Mouse (Mus musculus) intestine, postnatal 0 days (tissue): ENCODE results near the gene Hps3. TPM values are rescaled to one million over a fixed set of nuclear protein-coding genes. Genes with fewer than 3 reads are reported as not detected.

Experiments
- ATAC-seq: fragments of 200-750 bp; cut with Nextera tagmentation; 2 replicates; pipeline ENCODE4 v1.8.0; 2017; ENCODE audit warnings: mild to moderate bottlenecking, moderate TSS enrichment, moderate library complexity
- H3K27ac ChIP-seq: fragments of 300-500 bp; sonication (generic); 2 replicates; pipeline ENCODE4 v1.5.1; 2014; ENCODE audit warnings: mild to moderate bottlenecking, low read depth, low read length, moderate library complexity
- H3K27me3 ChIP-seq: fragments of 300-500 bp; sonication (generic); replicated peaks from 2 replicates; pipeline ENCODE4 v1.6.1; 2014; ENCODE audit warnings: low read length, mixed read lengths; ENCODE audit not compliant: control insufficient read depth, insufficient read depth
- H3K36me3 ChIP-seq: fragments of 300-500 bp; sonication (generic); 2 replicates; pipeline ENCODE4 v1.6.1; 2014; ENCODE audit warnings: mild to moderate bottlenecking, moderate library complexity; ENCODE audit not compliant: control insufficient read depth, insufficient read depth
- H3K4me1 ChIP-seq: fragments of 300-500 bp; sonication (generic); replicated peaks from 2 replicates; pipeline ENCODE4 v1.6.1; 2014; ENCODE audit warnings: antibody characterized with exemption, low read length, mixed read lengths; ENCODE audit not compliant: control insufficient read depth, insufficient read depth
- H3K4me2 ChIP-seq: fragments of 300-500 bp; sonication (generic); replicated peaks from 2 replicates; pipeline ENCODE4 v1.6.1; 2014; ENCODE audit warnings: low read depth, mild to moderate bottlenecking, moderate library complexity
- H3K4me3 ChIP-seq: fragments of 300-500 bp; sonication (generic); 2 replicates; pipeline ENCODE4 v1.5.1; 2014; ENCODE audit warnings: low read depth, low read length
- H3K9ac ChIP-seq: fragments of 300-500 bp; sonication (generic); 2 replicates; pipeline ENCODE4 v1.6.1; 2014; ENCODE audit warnings: mild to moderate bottlenecking, low read depth, low read length
- H3K9me3 ChIP-seq: fragments of 300-500 bp; sonication (generic); 2 replicates; pipeline ENCODE4 v1.6.1; 2016; ENCODE audit warnings: mixed run types; ENCODE audit not compliant: control insufficient read depth
- CTCF ChIP-seq: sonication (generic); IDR thresholded peaks from 2 replicates; pipeline ENCODE4 v1.5.1; 2016; ENCODE audit warnings: low read depth, mild to moderate bottlenecking, control low read depth, antibody characterized with exemption, moderate library complexity
- WGBS: fragments of 180-500 bp; shearing (Covaris S2); extraction: QIAGEN DNeasy Blood & Tissue Kit; methylation state at CpG from one replicate; pipeline ENCODE4 v1.1.7; 2014; 5-methylcytosine and 5-hydroxymethylcytosine counted together
- polyA plus RNA-seq: library from polyadenylated mRNA; unstranded; fragments of >200 nt; fragmentation: Nextera tagmentation; extraction: Ambion mirVana; gene quantifications from 2 replicates; pipeline ENCODE4 v1.2.1, GENCODE M21; 2015

The Hps3 gene
- polyA plus RNA-seq, 1 experiment from 2014 or later = 6.0 TPM

GRCm38 (mm10) chr3:20007275-20007674, 27.8 kb downstream of the Hps3 start:
- WGBS = 39% methylated on average over 4 of the region's 4 CpGs
- no peak for TF ChIP-seq CTCF
- Histone ChIP-seq H3K9ac (no peak overlapping the region), H3K9me3 (no peaks in the 10 kb centered on the region), H3K4me3 (no peak overlapping the region), H3K27ac (no peak overlapping the region), H3K36me3 (peaks cover 14% of the 10 kb centered on the region), H3K4me2 (no peak overlapping the region), H3K4me1 (no peaks in the 10 kb centered on the region), H3K27me3 (no peaks in the 10 kb centered on the region)
- ATAC-seq = peak; percentile 77

- H3K9ac ChIP-seq = no peak overlapping the region
- H3K4me2 ChIP-seq = no peak overlapping the region
- H3K4me1 ChIP-seq = no peaks in the 10 kb centered on the region
- H3K4me3 ChIP-seq = no peak overlapping the region
- TF ChIP-seq CTCF = no peak
- no peaks in the 10 kb centered on the region for H3K27me3 ChIP-seq
- H3K36me3 ChIP-seq = peaks cover 18% of the 10 kb centered on the region
- no peak overlapping the region for H3K27ac ChIP-seq
- ATAC-seq = no peak
- no peaks in the 10 kb centered on the region for H3K9me3 ChIP-seq
- WGBS = 61% methylated on average over 1 of the region's 1 CpGs
Measured at GRCm38 (mm10) chr3:20005611-20006010, 29.5 kb downstream of the Hps3 start.

GRCm38 (mm10) chr3:20004422-20004821, 30.7 kb downstream of the Hps3 start:
- 86% methylated on average over 8 of the region's 8 CpGs for WGBS
- Histone ChIP-seq H3K36me3 (peaks cover 17% of the 10 kb centered on the region), H3K4me1 (no peaks in the 10 kb centered on the region), H3K27ac (no peak overlapping the region), H3K4me2 (no peak overlapping the region), H3K4me3 (no peak overlapping the region), H3K9ac (no peak overlapping the region), H3K27me3 (no peaks in the 10 kb centered on the region), H3K9me3 (no peaks in the 10 kb centered on the region)
- no peak for TF ChIP-seq CTCF
- no peak for ATAC-seq

- WGBS = 74% methylated on average over 5 of the region's 5 CpGs
- no peaks in the 10 kb centered on the region for H3K4me1 ChIP-seq
- H3K4me2 ChIP-seq = no peak overlapping the region
- ATAC-seq = no peak
- TF ChIP-seq CTCF = peak; percentile 67
- H3K27ac ChIP-seq = no peak overlapping the region
- H3K9ac ChIP-seq = no peak overlapping the region
- no peaks in the 10 kb centered on the region for H3K9me3 ChIP-seq
- no peak overlapping the region for H3K4me3 ChIP-seq
- H3K36me3 ChIP-seq = peaks cover 24% of the 10 kb centered on the region
- H3K27me3 ChIP-seq = no peaks in the 10 kb centered on the region
Measured at GRCm38 (mm10) chr3:20002786-20003185, 32.3 kb downstream of the Hps3 start.

GRCm38 (mm10) chr3:20000806-20001205, 34.3 kb downstream of the Hps3 start:
- no peak for ATAC-seq
- Histone ChIP-seq H3K4me3 (no peak overlapping the region), H3K36me3 (peaks cover 24% of the 10 kb centered on the region), H3K4me1 (no peaks in the 10 kb centered on the region), H3K4me2 (no peak overlapping the region), H3K27ac (no peak overlapping the region), H3K27me3 (no peaks in the 10 kb centered on the region), H3K9me3 (no peaks in the 10 kb centered on the region), H3K9ac (no peak overlapping the region)
- TF ChIP-seq CTCF = no peak
- 91% methylated on average over 4 of the region's 4 CpGs for WGBS

GRCm38 (mm10) chr3:19999551-19999950, 35.6 kb downstream of the Hps3 start:
- Histone ChIP-seq H3K9me3 (no peaks in the 10 kb centered on the region), H3K27ac (no peak overlapping the region), H3K36me3 (peaks cover 31% of the 10 kb centered on the region), H3K4me3 (no peak overlapping the region), H3K9ac (no peak overlapping the region), H3K4me1 (no peaks in the 10 kb centered on the region), H3K27me3 (no peaks in the 10 kb centered on the region), H3K4me2 (no peak overlapping the region)
- no peak for ATAC-seq
- WGBS = 91% methylated on average over 2 of the region's 2 CpGs
- TF ChIP-seq CTCF = no peak

GRCm38 (mm10) chr3:19992388-19992787, 42.7 kb downstream of the Hps3 start:
- Histone ChIP-seq H3K4me1 (no peaks in the 10 kb centered on the region), H3K27me3 (no peaks in the 10 kb centered on the region), H3K9me3 (no peaks in the 10 kb centered on the region), H3K4me3 (no peak overlapping the region), H3K9ac (no peak overlapping the region), H3K4me2 (no peak overlapping the region), H3K27ac (no peak overlapping the region), H3K36me3 (0 out of 2 replicates have a peak, but pooled peaks cover 6% of the 10 kb centered on the region)
- 78% methylated on average over 4 of the region's 4 CpGs for WGBS
- TF ChIP-seq CTCF = no peak
- ATAC-seq = no peak
